In genomic region chr3:8746037-8746436, GRCm38 (mm10) we compare ENCODE assay signal across 27 mouse cellular contexts.
"Had no signal": no experiment of that assay in that cellular context is flagged by ENCODE, and none has a peak within 500 bp of the region (broad histone marks: within the 10 kb centered on the region; RNA-seq: fewer than 3 reads in every experiment).

No protein-coding gene starts in this region.

- H3K9ac ChIP-seq: limb, embryonic 12.5 days; limb, embryonic 13.5 days; limb, embryonic 15.5 days; liver, embryonic 12.5 days; liver, embryonic 13.5 days; liver, embryonic 14.5 days; liver, embryonic 15.5 days; liver, postnatal 0 days; lung, embryonic 14.5 days; lung, embryonic 15.5 days; midbrain, embryonic 12.5 days; midbrain, embryonic 13.5 days; midbrain, embryonic 15.5 days had no signal

- H3K27me3 ChIP-seq: limb, embryonic 12.5 days; limb, embryonic 13.5 days; limb, embryonic 15.5 days; liver, embryonic 12.5 days; liver, embryonic 13.5 days; liver, embryonic 15.5 days; lung, embryonic 15.5 days; megakaryocyte, embryonic 14.5 days; midbrain, embryonic 12.5 days; midbrain, embryonic 13.5 days; midbrain, embryonic 15.5 days had no signal

- H3K4me3 ChIP-seq: left cerebral cortex, adult 2 months; limb, embryonic 10.5 days; limb, embryonic 12.5 days; limb, embryonic 13.5 days; limb, embryonic 15.5 days; liver, embryonic 12.5 days; liver, embryonic 13.5 days; liver, embryonic 15.5 days; lung, embryonic 15.5 days; megakaryocyte, embryonic 14.5 days; midbrain, embryonic 10.5 days; midbrain, embryonic 12.5 days; midbrain, embryonic 13.5 days; midbrain, embryonic 15.5 days; myocyte had no signal

- DNase-seq: left cerebral cortex, postnatal 4 days; liver; liver, embryonic 13.5 days; liver, postnatal 0 days; lung, adult 18-20 months; lung, adult 2 months; lung, embryonic 14.5 days; lung, postnatal 10 days; lung, postnatal 14 days; lung, postnatal 36 days; lung, postnatal 4 days; midbrain, embryonic 14.5 days had no signal

- H3K4me1 ChIP-seq: limb, embryonic 10.5 days; limb, embryonic 12.5 days; limb, embryonic 13.5 days; limb, embryonic 15.5 days; lung, embryonic 15.5 days; megakaryocyte, embryonic 14.5 days; midbrain, embryonic 10.5 days; midbrain, embryonic 12.5 days; midbrain, embryonic 13.5 days; midbrain, embryonic 15.5 days had no signal

- H3K27ac ChIP-seq: left cerebral cortex, adult 2 months; limb, embryonic 10.5 days; limb, embryonic 12.5 days; limb, embryonic 13.5 days; limb, embryonic 15.5 days; lung, embryonic 15.5 days; midbrain, embryonic 10.5 days; midbrain, embryonic 12.5 days; midbrain, embryonic 13.5 days; midbrain, embryonic 15.5 days had no signal

- H3K36me3 ChIP-seq: limb, embryonic 10.5 days; limb, embryonic 12.5 days; limb, embryonic 13.5 days; limb, embryonic 15.5 days; liver, embryonic 12.5 days; liver, embryonic 13.5 days; liver, embryonic 15.5 days; lung, embryonic 15.5 days; midbrain, embryonic 10.5 days; midbrain, embryonic 12.5 days; midbrain, embryonic 13.5 days; midbrain, embryonic 15.5 days had no signal

- H3K9me3 ChIP-seq: limb, embryonic 10.5 days; limb, embryonic 12.5 days; limb, embryonic 13.5 days; limb, embryonic 15.5 days; liver, embryonic 12.5 days; liver, embryonic 13.5 days; liver, embryonic 15.5 days; lung, embryonic 15.5 days; midbrain, embryonic 10.5 days; midbrain, embryonic 12.5 days; midbrain, embryonic 13.5 days; midbrain, embryonic 15.5 days had no signal
